Mouse (Mus musculus) ovary, adult 18-20 months (tissue): ENCODE results near the gene Nxph4.

Experiments used
- DNase-seq: peaks from one replicate; pipeline ENCODE4 v3.0.0; 2022; ENCODE audit warnings: low spot score, mixed read lengths

Nxph4 gene

DNA sequence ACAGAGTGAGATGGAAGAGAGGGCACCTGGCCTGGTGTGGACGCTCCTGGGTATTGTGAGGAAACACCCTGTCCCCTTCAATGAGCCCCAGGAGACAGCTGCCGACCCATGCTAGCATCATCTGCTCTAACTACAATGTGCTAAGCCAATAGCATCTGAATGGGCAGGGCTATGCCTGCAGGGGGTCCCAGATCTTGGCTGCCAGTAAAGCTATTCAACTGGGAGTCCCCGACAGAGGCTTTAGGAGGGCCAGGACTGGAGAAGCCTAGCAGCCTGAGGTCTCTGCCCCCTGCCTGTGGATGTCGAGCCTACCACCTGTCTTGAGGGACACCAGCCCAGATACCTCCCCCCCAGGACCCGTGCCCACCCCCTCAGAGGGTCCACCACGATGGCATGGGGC, 8.4 kb upstream of the Nxph4 start:
- no peak for DNase-seq

DNA sequence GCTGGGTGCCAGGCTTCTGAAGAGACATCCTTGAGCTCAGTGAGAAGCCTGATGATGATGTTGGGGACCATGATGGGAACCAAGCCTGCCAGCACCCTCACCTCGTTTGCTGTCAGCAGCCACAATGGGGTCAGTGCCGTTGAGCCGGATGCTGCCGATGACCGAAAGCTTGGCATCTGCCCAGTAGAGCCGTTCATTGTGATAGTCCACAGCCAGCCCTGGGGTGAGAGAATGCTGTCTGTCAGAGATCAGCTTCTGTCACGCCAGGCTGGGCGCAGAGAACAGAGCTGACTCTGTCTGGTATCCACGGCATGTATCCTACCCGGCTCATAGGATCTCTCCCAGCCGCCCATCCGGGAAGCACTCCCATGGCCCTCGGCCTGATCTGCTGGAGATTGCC, 7.7 kb upstream of the Nxph4 start:
- no peak for DNase-seq

DNA sequence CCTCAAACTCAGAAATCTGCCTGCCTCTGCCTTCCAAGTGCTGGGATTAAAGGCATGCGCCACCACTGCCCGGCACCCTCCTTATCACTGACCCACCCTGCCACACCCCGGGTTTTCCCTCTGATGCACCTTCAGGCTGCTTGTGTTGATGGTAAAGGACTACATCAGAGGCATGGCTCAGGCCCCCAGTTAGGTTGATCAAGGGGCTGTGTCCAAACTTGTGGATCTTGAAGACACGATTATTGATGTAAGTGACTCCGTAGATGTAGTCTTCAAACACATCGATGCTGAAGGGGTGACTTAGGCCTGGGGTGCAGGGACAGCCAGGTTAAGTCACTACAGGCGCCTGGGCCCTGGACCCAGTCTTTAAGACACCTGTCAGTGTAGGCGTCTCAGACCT, 7.2 kb upstream of the Nxph4 start:
- DNase-seq: no peak

DNA sequence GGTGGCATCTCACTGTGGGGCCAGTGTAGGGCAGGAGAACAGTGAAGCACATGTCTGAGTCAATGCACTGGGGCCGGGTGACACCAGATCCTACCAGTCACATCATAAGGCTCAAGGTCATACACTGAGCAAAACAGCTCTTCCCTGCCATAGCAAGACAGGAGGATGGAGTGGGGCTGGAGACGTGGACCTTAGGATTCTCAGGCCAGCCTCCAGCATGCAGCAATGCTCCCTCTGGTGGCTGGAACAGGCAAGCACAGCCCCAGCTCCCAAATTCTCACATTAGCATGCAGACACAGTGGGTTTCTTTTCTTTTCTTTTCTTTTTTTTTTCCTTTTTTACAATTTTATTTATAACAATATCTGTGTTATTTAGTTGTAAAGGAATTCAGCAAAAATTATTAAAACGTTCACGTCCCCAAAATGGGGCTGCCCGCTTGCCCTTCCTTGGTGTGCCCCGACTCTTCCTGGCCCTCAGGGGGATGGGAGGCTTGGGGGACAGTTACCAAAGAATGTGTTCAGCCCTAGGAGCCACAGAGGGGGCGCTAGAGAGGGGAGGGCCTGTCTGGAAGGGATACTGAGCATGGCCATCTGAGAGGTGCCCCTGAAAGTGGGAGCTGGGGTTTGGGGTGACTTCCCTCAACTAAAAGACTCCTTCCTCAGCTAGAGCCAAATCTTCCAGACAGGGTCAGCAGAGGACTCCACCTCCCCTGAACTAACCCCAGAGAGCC, 3.7 kb upstream of the Nxph4 start:
- DNase-seq: peak; percentile 56

DNA sequence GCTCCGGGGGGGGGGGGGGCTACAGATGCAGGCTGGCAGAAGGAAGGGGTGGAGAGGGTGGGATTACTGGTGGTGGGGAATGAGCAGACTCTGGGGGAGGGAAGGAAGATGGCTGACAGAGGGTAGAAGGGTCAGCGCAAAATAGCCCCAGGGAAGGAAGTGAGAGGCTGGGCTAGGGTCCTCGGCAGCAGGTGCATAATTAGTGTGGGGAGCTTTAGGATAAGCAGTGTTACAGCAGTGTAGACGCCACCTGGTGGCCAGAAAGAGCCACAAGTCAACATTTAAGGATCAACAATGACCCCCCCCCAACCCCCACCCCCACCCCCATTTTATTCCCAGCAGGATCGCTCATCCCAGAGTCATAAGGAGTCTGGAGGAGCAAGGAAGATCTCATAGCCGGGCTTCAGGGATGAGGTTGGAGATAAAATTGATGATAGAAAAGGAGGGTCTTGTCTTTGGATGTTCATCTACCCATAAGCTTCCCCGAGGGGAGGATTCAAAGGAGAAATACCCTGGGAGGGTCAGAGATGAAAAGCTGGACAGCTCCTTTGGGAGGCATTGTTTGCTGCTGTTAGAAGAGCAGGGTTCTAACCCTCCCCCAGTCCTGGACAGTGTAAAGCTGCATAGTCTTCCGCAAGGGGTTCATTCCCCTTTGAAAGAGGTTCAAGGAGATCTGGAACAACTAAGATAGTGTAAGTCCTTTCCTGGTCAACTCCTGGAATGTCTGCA, 2.4 kb upstream of the Nxph4 start:
- DNase-seq: no peak

DNA sequence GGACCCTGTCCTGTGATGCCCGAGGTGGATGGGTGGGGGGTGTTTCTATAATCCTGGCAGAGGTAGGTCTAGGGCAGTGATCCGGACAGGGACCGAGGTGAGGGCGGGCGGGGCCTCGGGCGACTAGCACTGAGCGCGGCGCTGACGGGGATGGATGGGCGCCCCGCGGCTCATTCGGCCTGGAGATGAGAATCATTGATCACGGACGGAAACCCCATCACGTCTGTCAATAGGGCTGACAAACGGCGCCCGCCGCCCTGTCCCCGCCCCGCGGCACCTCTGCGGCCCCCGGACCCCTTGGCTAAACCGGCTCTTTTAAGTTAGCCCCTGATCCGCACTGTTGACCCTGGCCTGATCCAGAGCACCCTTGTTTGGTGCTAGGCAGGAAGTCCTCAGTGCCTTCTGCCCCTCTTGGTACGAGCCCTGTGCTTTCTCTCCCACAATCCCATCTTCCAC, 598 bp upstream of the Nxph4 start:
- no peak for DNase-seq

DNA sequence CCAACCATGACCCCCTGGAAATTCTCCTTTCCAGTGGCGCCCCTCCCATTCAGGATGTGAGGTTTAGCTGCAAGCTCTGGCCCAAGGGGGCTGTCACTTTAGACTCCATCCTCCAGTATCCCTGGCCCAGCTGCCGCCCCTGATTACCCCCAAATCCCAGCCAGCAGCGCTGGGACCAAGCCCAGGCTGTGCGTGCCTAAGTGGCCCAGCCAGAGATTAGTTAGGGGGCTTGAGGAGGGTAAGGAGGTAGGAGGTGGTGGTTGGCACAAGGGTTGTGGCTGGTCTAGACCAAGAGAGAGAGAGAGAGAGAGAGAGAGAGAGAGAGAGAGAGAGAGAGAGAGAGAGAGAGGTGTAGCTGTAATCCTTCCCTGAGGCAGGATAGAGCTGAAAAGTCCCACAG, 2.8 kb downstream of the Nxph4 start:
- DNase-seq: no peak

DNA sequence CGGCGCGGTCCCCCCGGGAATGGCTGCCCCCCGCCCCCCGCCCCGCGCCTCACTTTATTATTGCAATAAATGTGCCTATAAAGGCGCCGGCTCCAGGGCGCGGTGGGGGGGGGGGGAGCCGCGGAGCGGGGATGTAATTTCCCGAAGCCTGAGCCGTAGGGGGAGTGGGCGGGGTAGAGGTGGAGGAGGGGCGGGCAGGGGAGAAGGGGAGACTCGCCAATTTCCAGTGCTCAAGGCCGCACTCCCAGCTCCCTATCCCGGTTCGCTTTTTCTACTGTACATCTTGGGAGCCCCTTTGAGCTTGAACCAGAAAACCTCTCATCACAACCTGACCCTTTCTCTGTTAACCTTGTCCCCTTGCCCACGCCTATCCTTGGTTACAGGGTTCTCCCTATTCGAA, 3.4 kb downstream of the Nxph4 start:
- DNase-seq: no peak

DNA sequence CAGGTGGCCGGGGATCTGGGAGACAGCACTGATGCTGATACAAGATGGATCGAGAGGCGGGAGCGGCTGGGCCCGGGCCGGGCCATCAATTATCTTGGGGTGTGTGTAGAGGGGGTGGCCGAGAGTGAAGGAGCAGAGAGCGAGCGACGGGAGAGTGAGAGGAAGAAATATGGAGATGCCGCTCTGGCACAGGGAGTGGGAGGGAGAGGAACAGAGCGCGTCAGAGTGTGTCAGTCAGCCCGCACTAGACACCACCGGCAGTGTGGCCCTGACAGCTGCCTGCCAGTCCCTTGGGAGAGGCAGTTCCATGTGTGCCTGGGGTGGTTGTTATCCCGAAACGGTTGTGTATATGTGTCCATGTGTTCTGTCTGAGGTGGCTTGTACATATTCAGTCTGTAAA, 6.9 kb downstream of the Nxph4 start:
- no peak for DNase-seq

DNA sequence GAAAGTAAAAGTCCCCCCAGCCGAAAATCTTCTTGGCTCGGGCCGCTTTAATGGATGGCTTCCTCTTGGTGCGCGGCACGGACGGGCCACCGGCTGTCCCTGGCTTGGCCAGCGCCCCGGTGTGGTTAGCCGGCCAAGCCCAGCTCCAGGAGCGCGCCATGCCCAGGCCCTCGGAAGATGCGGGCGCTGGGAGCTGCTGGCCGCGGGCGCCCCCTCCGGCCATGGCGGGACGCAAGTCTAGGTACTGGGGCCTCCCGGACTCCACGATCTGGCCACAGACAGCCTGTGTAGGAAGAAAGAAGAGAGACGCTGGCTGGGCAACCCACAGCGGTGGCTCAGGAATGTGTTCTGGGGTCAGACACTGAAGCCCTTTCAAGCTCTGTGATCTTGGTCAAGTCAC, 7.7 kb downstream of the Nxph4 start:
- DNase-seq: no peak

DNA sequence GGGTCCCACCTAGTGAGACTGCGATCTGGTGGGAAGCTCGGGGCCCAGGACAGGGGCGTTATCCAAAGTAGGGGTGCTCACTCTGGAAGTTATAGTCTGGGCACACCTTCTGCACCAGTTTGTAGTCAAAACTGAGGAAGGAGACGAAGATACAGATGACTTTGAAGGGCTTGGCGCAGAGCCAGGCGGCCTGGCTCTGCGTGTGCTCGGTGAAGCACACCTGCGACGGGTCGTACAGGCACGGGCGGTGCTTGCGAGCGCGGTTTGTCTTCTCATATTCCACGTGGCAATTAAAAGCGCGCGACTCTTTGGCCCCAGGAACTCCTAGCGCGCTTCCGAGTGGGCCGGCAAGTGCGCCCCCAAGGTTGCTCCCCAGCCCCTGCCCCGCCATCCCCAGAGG, 8.3 kb downstream of the Nxph4 start:
- no peak for DNase-seq

DNA sequence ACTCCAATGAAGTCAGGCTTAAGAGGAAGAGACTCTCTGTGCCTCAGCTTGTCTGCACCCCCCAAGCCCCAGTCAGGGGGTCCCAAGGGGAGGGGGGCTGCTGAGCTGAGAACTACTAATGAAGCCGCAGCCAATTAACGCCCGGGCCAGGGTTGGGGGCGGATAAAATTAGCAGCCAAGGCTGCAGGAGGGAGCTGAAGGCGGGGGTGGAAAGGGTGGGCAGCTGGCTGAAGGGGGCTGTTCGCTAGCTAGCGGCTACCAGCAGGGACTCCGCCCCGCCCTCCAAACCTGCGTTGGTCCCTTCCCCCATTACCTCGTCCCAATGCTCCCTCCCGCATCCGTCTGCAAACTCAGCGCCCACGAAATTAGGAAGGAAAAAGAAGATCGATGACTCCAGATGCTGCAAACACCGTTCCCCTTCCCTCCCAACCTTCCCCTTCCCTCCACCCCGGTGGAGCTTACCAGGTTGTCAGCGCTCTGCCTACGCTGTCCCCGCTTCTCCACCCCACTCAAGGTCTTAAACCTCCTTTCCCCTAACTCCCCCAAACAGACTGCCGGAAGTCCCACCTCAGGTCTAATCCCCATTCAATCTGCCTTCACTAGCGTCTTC, 9.6 kb downstream of the Nxph4 start:
- no peak for DNase-seq

DNA sequence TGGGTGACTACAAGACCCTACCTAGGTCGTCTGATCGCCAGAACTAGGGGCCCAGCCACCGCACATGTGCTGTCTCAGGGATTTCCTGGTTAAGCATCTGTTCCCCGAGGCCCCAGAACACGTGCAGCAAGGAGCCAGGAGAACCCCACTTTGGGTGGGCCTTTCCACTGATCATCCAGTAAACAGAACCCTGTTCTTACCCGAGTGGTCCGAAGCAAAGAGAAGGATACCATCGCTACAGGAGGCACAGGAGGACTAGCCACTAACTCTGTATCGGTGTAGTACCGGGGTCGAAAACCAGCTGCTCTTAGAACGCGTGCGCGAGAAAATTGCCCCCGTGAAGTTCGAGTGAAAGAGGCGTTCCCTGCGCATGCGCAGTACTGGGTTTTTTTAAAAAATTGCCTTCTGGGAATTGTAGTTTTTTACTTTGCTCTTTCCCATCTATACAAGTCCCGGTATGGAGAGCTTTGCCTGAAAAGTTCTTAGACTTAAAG, 12.2 kb downstream of the Nxph4 start, which contains the start of gene Shmt2:
Gene Shmt2, minus strand, starts transcription at position 357 of the 494 bp plus-strand sequence.
- DNase-seq: peak; percentile 67

DNA sequence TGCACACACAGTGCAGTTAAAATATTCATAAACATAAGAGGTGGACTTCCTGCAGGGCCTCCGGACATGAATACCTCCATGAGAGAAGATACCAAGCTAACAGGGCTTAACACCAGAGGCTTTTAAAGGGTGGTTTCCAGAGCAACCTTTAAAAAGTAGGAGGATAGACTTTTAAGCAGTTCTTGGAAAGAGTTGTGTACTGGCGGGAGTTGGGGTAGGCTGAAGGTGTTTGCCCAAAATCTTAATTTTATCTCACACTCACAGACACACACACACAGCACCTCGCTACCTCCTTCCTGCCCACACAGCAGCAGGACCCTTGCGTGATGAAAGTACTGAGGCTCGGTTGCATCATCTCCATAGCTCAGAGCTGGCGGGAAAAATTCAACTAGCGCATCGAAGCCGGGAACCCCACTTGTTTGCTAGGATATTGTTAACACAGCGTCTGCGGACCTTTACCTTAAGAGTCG, 12.7 kb downstream of the Nxph4 start:
- DNase-seq: no peak

DNA sequence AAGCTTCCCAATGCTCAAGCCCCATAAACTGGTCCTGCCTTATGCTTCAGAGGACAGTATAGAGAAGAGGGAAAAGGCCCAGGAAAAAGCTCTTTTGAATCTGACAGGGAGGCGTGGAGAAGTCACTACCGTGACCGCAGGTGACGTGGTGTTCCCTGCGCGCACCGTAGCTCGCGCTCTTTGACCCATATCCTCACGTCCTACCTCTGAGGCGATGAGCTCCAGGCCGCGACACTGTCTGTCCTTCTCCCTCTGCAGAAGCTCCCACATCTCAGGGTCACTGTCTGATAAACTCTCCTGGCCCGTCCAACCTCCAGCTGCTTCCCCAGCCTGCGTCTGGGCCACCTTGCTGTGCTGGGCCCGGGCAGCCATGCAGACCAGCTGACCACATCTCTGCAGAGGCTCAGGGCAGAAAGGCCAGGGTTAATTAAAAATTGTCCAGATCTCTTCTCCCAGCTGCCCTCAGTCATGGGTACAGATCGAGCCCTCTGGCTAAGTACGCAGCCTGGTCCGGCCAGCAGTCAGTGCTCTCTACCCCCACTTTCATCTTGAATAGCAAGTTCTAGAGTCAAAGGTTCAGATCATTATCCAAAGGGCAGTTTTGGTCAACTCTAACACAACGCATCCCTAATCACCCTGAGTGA, 13.5 kb downstream of the Nxph4 start:
- no peak for DNase-seq

DNA sequence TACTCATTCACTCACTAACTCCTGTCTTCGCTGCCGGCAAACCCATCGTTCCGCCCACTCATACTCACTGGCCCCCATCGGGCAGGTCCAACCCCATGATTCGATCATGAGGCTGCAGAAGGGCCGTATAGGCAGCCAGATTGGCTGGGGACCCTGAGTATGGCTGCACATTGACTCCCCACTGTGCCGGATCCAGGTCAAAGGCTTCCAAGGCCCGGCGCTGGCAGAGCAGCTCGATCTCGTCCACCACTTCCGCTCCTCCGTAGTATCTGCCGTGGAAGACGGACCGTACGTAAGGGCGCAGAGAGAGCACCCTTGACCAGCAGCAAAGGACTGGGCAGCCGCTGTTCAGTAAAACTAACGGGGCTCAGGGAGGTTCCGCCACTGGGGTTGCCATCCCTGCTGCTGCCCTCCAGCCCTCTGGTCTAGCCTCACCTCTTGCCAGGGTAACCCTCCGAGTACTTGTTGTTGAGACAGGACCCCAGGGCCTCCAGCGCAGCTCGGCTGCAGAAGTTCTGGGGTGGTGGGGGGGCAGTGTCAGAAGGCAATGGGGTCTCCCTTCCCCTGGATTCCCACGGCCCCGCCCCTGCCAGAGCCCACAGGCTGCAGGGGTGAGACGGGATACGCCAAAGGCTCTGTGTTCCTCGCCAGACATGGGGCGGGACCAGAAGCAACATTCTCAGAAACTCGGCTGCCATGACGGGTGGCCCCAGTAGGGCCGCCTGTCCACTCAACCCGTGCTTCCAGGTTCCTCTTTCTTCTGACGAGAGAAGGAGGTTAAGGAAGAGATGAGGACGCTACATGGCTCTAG, 14.3 kb downstream of the Nxph4 start:
- DNase-seq: no peak

DNA sequence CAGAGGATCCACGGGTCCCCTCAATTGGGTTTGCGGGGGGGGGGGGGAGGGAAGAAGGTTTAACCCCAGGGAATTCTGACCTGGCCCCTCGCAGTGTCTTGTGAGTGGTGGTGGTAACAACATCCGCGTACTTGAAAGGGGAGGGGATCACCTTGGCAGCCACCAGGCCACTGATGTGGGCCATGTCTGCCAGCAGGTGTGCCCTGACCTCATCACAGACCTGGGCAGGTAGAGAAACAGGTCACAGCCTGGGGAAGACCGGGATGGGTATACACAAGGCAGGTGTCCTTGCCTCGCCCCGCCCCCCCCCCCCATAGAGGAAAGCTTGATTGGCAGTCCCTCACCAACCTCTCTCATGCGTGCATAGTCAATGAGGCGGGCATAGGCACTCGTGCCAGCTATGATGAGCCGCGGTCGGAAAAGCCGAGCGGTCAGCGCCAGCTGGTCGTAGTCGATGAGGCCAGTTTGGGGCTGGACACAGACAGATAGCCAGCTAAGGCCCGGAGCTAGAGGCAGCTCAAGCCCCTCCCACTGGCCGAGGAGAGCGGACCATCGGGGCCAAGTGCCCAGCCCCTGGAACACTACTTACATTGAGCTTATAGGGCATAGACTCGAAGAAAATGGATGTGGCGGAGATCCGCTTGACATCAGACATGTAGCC, 15.2 kb downstream of the Nxph4 start:
- DNase-seq: no peak

DNA sequence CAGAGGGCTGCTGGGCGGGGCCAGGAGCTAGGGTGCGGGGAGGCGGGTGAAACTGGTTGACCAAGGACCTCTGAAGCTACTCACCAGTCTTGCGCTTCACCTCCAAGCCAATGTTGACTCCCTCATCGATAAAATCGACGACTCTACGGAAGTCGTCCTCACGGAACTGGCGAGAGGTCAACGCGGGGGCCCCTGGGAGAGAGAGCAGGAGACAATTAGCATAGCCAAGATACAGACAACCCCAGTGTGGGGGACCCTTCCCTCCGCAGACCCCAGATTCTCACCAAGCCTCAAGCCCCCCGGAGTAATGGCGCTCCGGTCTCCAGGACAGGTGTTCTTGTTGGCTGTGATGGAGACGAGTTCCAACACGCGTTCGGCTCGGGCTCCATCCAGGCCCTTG, 16.4 kb downstream of the Nxph4 start:
- DNase-seq: no peak

DNA sequence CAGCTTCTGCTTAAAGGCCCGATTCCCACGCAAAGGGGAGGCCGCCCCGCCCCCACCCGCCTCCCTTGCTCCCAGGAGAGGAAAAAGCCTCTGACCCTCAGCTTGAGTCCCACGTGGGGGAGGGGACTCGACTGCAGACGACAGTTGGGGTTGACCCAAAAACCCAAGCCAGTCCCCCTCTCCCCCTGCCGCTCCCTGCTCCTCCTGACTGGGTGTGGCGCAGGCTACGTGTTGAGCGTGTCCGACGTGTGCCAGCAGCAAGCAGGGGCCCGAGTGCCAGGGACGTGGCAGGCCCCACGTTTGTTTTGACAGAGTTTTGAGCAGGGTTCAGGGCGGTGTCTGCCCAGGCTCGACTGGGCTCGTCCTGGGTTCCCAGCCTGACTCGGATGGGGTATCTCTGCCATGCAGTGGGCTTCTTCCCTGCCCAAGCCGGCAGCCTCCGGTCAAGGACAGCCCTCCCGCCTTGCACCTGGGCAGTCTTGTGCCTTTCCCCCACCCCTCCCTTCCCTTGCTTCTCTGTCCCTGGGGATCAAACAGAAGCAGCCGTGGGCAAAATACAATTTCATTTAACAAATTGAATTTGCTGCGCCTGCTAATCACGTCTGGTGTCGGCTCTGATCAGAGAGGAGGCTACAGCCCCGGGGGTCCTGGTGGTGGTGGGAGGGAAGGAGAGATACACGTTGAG, 17.6 kb downstream of the Nxph4 start:
- DNase-seq: no peak

DNA sequence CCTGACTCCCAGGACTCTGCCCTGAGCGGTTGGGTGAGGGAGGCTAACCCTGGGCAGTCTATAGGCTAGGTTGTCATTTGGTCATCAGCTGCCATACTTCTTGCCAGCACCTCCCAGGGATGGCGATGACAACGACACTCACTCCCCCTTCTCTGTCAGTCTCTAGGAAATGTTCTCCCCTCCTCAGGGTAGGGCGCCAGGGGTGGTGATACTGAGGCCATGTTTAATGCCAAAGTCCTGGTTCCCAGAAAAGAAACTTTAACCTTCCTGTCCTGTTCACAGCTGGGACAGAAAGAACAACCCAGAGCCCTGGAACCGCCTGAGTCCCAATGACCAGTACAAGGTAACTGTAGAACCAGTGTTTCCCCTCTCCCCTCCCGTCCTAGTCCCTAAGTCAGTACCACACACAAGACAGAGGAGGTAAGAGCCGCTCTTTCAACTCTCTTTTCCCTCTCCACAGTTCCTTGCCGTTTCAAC, 18.3 kb downstream of the Nxph4 start:
- no peak for DNase-seq
